Mouse (Mus musculus): ENCODE measurements around the gene Slc22a7.

DNA sequence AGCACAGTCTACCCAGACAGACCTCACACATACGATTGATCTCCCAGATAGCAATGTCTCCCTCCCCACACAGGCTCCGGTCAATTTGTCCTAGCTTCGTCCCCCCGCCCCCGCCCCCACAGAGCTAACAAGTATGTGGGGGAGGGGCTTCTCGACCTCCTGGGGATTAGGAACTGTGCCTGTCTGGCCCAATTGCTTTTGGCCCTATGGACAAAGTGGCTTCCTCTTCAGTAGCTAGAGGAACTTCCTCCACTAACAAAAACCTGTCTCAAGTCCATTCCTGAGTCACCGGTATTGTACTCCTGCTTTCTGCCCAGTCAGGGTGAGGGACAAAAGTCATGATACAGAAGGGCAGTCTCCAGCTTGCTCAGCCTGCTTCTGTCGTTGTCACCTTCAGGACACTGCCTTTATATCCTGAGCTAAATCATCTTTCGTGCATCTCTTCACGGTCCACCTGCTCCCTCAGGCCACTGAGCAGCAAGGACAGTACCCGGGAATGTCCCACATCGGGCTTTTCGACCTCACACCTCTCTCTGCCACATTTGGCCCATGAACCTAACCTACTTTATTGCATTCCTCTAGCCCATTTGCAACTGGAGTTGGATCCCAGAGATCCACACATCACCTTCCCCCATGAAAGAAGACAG is 15.2 kb upstream of the Slc22a7 start:
- TF ChIP-seq CTCF (IDR thresholded peaks at IDR 0.05; ENCODE audit: extremely low read depth, insufficient read length, insufficient replicate concordance, low read depth, low read length) (no peak), POLR2A (IDR thresholded peaks at IDR 0.05; ENCODE audit: low read depth, low read length) (no peak)
